Mouse (Mus musculus) hindbrain, embryonic 14.5 days (tissue): ENCODE results near the gene Hemk1. TPM values are rescaled to one million over a fixed set of nuclear protein-coding genes. Genes with fewer than 3 reads are reported as not detected.

Source experiments
- ATAC-seq: fragments of 200-750 bp; cut with Nextera tagmentation; 2 replicates; pipeline ENCODE4 v1.8.0; 2017; ENCODE audit warnings: moderate number of reproducible peaks, mild to moderate bottlenecking, moderate TSS enrichment, moderate library complexity; ENCODE audit not compliant: low FRiP score
- DNase-seq: peaks from one replicate; pipeline ENCODE4 v3.0.0-alpha.2; 2015; ENCODE audit warnings: low spot score
- H3K27ac ChIP-seq: fragments of 300-500 bp; sonication (generic); 2 replicates; pipeline ENCODE4 v1.5.1; 2014; ENCODE audit warnings: mild to moderate bottlenecking, moderate library complexity
- H3K27me3 ChIP-seq: fragments of 300-500 bp; sonication (generic); 2 replicates; pipeline ENCODE4 v1.6.1; 2014; ENCODE audit warnings: mild to moderate bottlenecking, low read length, mixed read lengths; ENCODE audit not compliant: control insufficient read depth, insufficient read depth
- H3K36me3 ChIP-seq: fragments of 300-500 bp; sonication (generic); replicated peaks from 2 replicates; pipeline ENCODE4 v1.6.1; 2014; ENCODE audit not compliant: control insufficient read depth, insufficient read depth
- H3K4me1 ChIP-seq: fragments of 300-500 bp; sonication (generic); replicated peaks from 2 replicates; pipeline ENCODE4 v1.6.1; 2014; ENCODE audit warnings: antibody characterized with exemption, low read length, mixed read lengths; ENCODE audit not compliant: control insufficient read depth, insufficient read depth
- H3K4me2 ChIP-seq: fragments of 300-500 bp; sonication (generic); replicated peaks from 2 replicates; pipeline ENCODE4 v1.6.1; 2014; ENCODE audit warnings: mild to moderate bottlenecking, moderate library complexity
- H3K4me3 ChIP-seq: fragments of 300-500 bp; sonication (generic); replicated peaks from 2 replicates; pipeline ENCODE4 v1.5.1; 2014; ENCODE audit warnings: mild to moderate bottlenecking, low read length
- H3K9ac ChIP-seq: fragments of 300-500 bp; sonication (generic); 2 replicates; pipeline ENCODE4 v1.6.1; 2014
- H3K9me3 ChIP-seq: fragments of 300-500 bp; sonication (generic); 2 replicates; pipeline ENCODE4 v1.6.1; 2016; ENCODE audit warnings: low read length; ENCODE audit not compliant: control insufficient read depth
- WGBS: fragments of 180-500 bp; shearing (Covaris S2); extraction: QIAGEN DNeasy Blood & Tissue Kit; methylation state at CpG from one replicate; pipeline ENCODE4 v1.1.7; 2014; 5-methylcytosine and 5-hydroxymethylcytosine counted together
- polyA plus RNA-seq: library from polyadenylated mRNA; unstranded; fragments of >200 nt; fragmentation: Nextera tagmentation; extraction: Ambion mirVana; gene quantifications from 2 replicates; pipeline ENCODE4 v1.2.1, GENCODE M21; 2014

The Hemk1 gene
- polyA plus RNA-seq, 1 experiment from 2014 or later: 19.1 TPM

DNA sequence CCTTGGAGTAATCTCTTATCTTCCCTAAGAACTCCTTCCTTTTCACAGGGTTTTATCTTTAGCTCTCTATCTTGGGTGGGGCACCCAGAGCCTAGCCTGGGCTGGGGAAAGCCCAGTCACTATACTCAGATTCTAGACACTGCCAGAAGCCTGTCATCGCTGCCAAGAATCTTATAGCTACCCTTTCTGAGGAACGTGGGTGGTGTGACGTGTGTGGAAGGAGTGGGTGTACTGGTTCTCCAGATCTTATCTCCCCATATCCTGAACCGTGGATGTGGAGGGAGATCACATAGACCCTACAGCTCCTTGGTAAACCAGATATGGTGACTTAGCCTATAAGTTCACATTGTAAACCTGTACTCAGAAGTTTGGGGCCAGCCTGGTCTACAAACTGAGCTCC, 42.5 kb downstream of the Hemk1 start:
- H3K9ac ChIP-seq: no peak overlapping the region
- H3K4me3 ChIP-seq: no peak overlapping the region
- no peak overlapping the region for H3K27ac ChIP-seq
- 87% methylated on average over 4 of the region's 4 CpGs for WGBS
- peaks cover 8% of the 10 kb centered on the region for H3K27me3 ChIP-seq
- peak overlapping the region; percentile 85; the same call in 1 of the 2 replicates for H3K4me2 ChIP-seq
- H3K4me1 ChIP-seq: peaks cover 22% of the 10 kb centered on the region
- DNase-seq: no peak
- ATAC-seq: no peak
- no peaks in the 10 kb centered on the region for H3K9me3 ChIP-seq
- H3K36me3 ChIP-seq: 0 out of 2 replicates have a peak, but pooled peaks cover 4% of the 10 kb centered on the region

- H3K4me2 ChIP-seq: no peak overlapping the region
- no peak overlapping the region for H3K4me3 ChIP-seq
- no peak overlapping the region for H3K9ac ChIP-seq
- no peak for ATAC-seq
- peaks cover 15% of the 10 kb centered on the region for H3K27me3 ChIP-seq
- no peak overlapping the region for H3K27ac ChIP-seq
- WGBS: 8% methylated on average over 6 of the region's 6 CpGs
- peaks cover 26% of the 10 kb centered on the region for H3K4me1 ChIP-seq
- no peaks in the 10 kb centered on the region for H3K36me3 ChIP-seq
- DNase-seq: peak; percentile 75
- no peaks in the 10 kb centered on the region for H3K9me3 ChIP-seq
Observed at GRCm38 (mm10) chr9:107294249-107294648, 43.9 kb downstream of the Hemk1 start.

DNA sequence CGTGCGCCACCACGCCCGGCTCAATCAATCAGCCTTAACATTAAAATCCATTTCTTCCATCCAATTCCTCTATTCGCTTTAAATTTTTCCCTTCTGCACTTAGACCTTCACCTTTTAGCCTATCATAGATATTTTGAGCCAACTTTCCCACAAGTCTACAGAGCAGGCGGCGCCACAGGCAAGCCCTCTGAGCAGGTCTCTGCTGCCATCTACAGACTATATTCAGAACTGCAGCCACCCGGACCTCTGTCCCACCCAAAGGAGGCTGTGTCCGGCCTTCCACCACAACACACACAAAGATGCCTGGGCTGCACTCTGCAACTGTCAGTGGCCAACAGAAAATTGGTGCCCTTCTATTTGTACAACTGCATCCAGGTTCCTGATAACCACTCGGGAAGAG, 47.3 kb downstream of the Hemk1 start:
- Histone ChIP-seq H3K27ac (no peak overlapping the region), H3K36me3 (no peaks in the 10 kb centered on the region), H3K9ac (no peak overlapping the region), H3K9me3 (no peaks in the 10 kb centered on the region), H3K4me3 (no peak overlapping the region), H3K4me2 (no peak overlapping the region), H3K4me1 (peaks cover 6% of the 10 kb centered on the region; the same call in 1 of the 2 replicates), H3K27me3 (peaks cover 24% of the 10 kb centered on the region)
- 32% methylated on average over 10 of the region's 10 CpGs for WGBS
- ATAC-seq (peak; percentile 63), DNase-seq (peak; percentile 92)

DNA sequence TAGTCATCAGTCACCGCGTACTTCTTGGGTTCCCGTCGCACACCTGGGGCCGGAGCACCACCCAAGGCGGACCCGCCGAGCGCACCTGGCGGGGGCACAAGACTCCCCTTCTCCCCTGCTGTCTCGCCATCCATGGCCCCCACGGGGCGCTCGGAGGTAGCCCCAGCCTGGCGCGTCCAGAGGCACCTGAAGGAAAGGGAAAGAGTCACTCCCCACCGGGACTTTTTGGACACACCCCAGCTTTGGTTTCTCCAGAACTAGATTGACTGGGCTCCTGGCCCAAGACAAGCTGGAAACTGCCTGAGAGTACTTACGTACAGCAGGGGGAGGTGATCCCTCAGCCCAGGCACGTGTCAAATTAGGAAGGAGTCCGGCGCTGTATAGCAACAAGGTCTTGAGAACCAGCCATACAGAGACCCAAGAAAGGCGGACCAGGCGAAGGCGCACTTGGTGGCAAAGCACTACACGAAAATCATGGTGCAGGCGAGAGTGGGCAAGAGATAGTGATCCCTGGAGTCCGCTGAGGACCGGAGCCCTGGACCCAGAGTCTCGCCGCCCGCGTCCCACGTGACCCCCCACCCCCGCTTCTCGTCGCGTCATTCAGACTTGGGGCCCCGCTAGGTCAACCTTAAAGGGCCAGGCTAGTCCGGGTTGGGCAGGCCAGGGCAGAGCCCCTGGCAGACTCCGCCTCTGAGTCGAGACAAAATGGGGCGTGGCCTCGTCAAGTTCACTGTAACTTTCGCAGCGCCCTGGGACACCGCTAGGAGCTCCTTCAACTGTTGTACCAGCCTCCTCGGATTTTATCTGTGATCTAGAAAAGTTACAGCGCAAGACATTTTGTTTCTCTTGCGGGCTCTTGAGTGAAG, 48.7 kb downstream of the Hemk1 start, which contains the start of gene Mapkapk3:
Gene Mapkapk3 (minus strand): TSS at position 667 of the 866 bp plus-strand sequence.
- H3K4me1 ChIP-seq: peaks cover 6% of the 10 kb centered on the region; the same call in 1 of the 2 replicates
- 2% methylated on average over 47 of the region's 49 CpGs for WGBS
- peaks cover 21% of the 10 kb centered on the region for H3K27me3 ChIP-seq
- H3K9me3 ChIP-seq: no peaks in the 10 kb centered on the region
- H3K36me3 ChIP-seq: no peaks in the 10 kb centered on the region
- H3K27ac ChIP-seq: no peak within 1 kb of the TSS
- peak within 1 kb of the TSS; percentile 57 for H3K4me2 ChIP-seq
- DNase-seq (peak; percentile 62), ATAC-seq (peak; percentile 65)
- H3K9ac ChIP-seq: peak within 1 kb of the TSS; percentile 44
- H3K4me3 ChIP-seq: peak within 1 kb of the TSS; percentile 32

DNA sequence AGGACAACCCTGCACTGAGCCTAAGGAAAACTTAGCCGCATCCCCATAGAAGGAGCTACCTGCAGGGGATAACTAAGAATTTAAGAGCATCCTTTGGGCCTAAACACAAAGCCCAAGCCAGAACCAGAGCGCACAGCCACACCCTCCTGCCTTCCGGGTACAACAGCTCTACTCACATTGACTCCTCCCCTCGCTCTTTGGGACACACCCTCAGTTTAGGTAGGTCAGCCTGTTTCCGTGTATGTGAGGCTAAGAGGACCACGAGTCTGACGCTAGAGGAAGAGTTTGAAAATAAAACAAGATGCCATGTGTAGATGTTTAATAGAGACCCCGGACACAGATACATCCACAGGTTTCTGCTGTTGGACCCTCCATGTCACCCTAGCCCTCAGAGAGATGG, 49.4 kb downstream of the Hemk1 start:
- Histone ChIP-seq H3K9ac (peak overlapping the region; percentile 44; the same call in 1 of the 2 replicates), H3K27ac (no peak overlapping the region), H3K4me3 (peak overlapping the region; percentile 32), H3K9me3 (no peaks in the 10 kb centered on the region), H3K27me3 (peaks cover 21% of the 10 kb centered on the region), H3K4me2 (peak overlapping the region; percentile 57), H3K36me3 (no peaks in the 10 kb centered on the region), H3K4me1 (peaks cover 6% of the 10 kb centered on the region; the same call in 1 of the 2 replicates)
- WGBS: 28% methylated on average over 8 of the region's 8 CpGs
- no peak for ATAC-seq
- no peak for DNase-seq

DNA sequence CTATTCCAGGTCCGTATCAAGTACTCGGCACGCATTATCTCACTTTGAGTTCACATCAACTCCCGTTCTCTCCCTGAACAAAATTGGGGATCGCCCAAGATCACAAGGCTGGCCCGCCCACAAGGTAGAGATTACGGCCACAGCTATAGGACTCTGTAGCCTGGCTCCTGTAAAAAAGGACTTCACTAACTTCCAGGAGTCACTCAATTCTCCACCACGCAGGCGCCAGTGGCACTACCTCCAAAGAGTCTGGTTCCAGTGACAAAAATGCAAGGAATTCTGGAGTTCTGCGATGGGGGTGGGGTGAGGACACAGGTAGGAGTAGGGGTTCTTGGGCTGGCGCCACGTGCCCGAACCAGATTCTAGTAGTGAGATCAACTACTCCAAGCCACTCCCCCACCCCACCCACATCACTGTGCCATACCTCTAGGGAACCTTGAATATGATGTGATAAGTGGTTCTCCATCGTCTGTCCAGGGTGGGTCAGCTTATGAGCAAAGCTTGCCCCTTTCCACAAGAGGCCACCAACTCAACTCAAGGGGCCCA, 50.0 kb downstream of the Hemk1 start:
- no peaks in the 10 kb centered on the region for H3K36me3 ChIP-seq
- H3K9me3 ChIP-seq: no peaks in the 10 kb centered on the region
- H3K4me3 ChIP-seq: no peak overlapping the region
- ATAC-seq (no peak), DNase-seq (no peak)
- H3K27me3 ChIP-seq: peaks cover 20% of the 10 kb centered on the region
- H3K4me1 ChIP-seq: peaks cover 6% of the 10 kb centered on the region; the same call in 1 of the 2 replicates
- 92% methylated on average over 14 of the region's 14 CpGs for WGBS
- no peak overlapping the region for H3K27ac ChIP-seq
- H3K4me2 ChIP-seq: no peak overlapping the region
- H3K9ac ChIP-seq: no peak overlapping the region

DNA sequence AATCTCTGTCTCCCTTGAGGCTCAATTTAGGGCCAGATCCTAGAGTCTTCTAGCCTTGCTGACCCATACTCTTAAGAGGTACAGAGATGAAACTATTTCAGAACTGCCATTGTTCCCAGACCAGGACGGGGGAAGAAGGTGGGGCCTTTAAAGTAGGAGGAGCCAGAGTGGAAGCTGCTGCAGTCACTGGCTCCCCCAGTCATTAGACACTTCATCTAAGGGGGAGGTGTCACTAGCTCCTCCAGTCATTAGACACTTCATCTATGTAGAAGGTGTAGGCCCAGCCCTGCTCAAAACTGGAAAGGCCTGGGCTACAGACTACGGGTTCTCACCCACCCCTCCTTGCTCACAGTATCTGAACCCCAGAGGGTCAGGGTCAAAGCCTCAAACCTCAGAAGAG, 50.9 kb downstream of the Hemk1 start:
- Histone ChIP-seq H3K4me1 (peaks cover 6% of the 10 kb centered on the region; the same call in 1 of the 2 replicates), H3K4me3 (no peak overlapping the region), H3K27me3 (peaks cover 16% of the 10 kb centered on the region; the same call in 1 of the 2 replicates), H3K4me2 (no peak overlapping the region), H3K9ac (no peak overlapping the region), H3K9me3 (no peaks in the 10 kb centered on the region), H3K27ac (no peak overlapping the region), H3K36me3 (no peaks in the 10 kb centered on the region)
- WGBS: 80% methylated on average over 2 of the region's 2 CpGs
- no peak for ATAC-seq
- no peak for DNase-seq

DNA sequence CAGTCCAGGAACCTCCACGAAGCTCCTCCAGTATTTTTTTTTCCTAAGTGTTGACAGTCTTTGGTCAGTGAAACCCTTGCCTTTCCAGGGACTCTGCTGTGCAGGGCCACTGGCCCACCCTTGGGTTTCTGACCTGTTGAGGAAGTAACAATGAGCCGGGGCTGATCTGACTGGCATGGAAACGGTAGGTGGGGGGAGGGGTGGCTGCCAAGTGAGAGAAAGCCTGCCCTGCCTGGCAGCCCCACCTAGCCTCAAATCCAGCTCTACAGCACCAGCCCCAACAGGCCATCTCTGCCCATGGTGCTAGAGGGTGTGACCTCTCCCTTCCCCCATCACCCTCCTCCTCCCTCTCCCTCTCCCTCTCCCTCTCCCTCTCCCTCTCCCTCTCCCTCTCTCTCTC, 53.1 kb downstream of the Hemk1 start:
- WGBS: 15% methylated on average over 3 of the region's 3 CpGs
- no peak overlapping the region for H3K27ac ChIP-seq

DNA sequence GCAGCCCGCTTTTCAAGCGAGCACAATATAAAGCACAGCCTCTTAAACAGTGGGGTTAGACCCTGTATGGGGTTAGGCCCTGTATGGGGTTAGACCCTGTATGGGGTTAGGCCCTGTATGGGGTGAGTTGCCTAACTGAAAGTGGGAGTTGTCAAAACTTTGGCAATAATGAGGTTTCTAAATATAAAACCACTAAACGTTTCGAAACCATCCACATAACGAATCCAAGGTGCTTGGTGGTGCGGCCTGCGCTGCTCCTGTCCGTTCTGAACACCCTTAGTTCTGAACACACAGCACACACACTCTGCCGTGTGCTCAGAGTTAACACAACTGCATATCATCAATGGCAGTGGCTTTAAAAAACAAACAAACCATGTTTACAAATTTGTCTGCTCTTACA, 55.2 kb downstream of the Hemk1 start:
- no peaks in the 10 kb centered on the region for H3K9me3 ChIP-seq
- no peak overlapping the region for H3K4me2 ChIP-seq
- H3K27ac ChIP-seq: no peak overlapping the region
- no peaks in the 10 kb centered on the region for H3K36me3 ChIP-seq
- no peak for DNase-seq
- ATAC-seq: no peak
- H3K4me3 ChIP-seq: no peak overlapping the region
- H3K9ac ChIP-seq: no peak overlapping the region
- H3K27me3 ChIP-seq: no peaks in the 10 kb centered on the region
- H3K4me1 ChIP-seq: peaks cover 21% of the 10 kb centered on the region
- WGBS: 92% methylated on average over 9 of the region's 9 CpGs

More for the DNA sequence above, 53.1 kb downstream of the Hemk1 start:
- Histone ChIP-seq H3K4me2 (no peak overlapping the region), H3K36me3 (no peaks in the 10 kb centered on the region), H3K4me3 (no peak overlapping the region), H3K9ac (no peak overlapping the region), H3K9me3 (no peaks in the 10 kb centered on the region), H3K27me3 (peaks cover 16% of the 10 kb centered on the region; the same call in 1 of the 2 replicates), H3K4me1 (peaks cover 13% of the 10 kb centered on the region)
- DNase-seq (no peak), ATAC-seq (no peak)
